Mouse (Mus musculus): ENCODE data around the gene Naxd.
"Not testable (repeated sequence)": the region's sequence is repeated elsewhere in the genome, so short reads cannot be mapped to it uniquely, and the experiment has no call there.

The Naxd gene

DNA sequence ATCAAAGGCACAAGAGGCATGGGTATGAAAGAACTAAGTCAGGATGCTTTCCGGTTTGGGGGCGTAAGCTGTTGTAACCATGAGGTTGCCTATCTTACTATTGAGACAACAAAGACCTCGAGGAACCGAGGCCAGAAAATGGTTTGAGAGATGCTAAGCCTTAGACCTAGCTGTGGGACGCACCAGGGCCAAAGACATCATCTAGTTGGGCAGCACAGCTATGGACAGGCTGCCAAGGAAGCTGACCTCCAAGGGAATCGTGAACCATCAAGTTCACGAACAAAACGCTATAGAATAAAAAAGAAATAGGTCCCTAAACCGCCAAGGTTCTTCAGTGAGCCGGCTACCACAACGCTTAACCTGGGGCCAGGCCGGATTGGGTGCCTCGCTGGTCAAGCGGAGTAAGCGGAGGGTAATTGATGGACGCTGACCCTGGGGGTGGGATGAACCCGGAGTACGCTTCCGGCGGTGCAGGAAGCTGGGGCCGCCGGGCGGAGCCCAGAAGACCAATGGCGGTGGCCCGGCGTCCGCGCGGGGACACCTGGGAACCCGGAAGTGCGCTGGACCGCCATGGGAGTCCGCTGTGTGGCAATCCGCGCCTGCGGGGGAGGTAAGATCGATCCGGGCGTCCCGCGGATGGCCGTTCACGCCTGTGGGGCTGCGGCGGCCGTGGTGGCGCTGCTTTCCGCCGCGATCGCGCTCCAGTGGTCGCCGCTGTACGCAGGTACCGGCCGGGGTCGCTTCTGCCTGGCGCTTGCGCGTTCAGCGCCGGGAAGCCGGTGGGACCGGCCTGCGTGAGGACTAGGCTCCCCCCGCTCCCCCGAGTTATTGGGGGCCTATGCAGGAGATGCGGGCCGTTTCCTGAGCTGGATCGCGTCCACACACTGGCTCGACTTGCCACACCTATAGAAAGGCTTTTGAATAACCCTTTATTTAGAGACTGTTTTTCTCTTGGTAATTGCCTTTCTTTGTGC, at the start of gene Naxd:
TSS of gene Naxd (plus strand) at position 490 of the 974 bp plus-strand sequence.
- peak; percentile 90 for DNase-seq

- DNase-seq: no peak
Measured at GRCm38 (mm10) chr8:11447910-11448570, 49.3 kb upstream of the Naxd start.

- DNase-seq: peak; percentile 58
Measured at GRCm38 (mm10) chr8:11450184-11451113, 46.9 kb upstream of the Naxd start.

GRCm38 (mm10) chr8:11452152-11452551, 45.2 kb upstream of the Naxd start:
- DNase-seq: no peak

DNA sequence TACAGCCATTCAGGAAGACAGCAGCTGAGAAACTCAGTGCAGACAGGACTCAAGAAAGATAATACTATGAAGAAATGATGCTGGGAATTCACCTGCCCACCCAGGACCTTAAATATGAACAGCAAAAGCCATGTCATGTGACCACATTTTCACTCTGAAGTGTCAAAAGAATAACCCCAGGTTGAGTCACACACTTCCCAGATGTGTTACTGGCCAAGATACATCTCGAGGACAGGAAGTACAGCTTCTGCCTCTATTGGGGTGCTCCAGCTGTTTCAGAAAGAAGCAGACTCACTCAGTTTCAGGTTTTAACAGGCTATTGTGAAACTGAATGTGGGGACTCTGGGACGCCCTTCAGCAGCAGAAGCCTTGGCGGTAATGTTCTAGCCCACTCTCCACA, 44.7 kb upstream of the Naxd start:
- no peak for DNase-seq

GRCm38 (mm10) chr8:11452974-11453373, 44.3 kb upstream of the Naxd start:
- DNase-seq: no peak

- no peak for DNase-seq
Measured at GRCm38 (mm10) chr8:11454228-11454627, 43.1 kb upstream of the Naxd start.

DNA sequence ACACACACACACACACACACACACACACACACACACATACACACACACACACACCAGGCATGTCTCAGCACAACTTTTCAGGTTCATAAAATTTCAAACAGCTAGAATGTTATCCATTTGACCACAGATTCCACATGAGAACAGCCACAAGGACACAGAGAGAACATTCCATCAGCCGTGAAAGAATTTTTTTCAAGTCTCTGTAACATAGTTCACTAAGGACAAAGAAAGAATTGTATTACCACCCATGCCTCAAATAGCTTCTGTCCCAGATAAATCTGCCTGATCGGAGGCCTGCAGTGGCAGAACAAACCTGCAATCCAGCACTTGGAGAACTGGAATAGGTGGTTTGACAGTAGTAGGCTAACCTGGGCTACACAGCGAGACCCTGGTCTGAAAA, 40.0 kb upstream of the Naxd start:
- no peak for DNase-seq

- peak; percentile 62 for DNase-seq
Measured at GRCm38 (mm10) chr8:11457981-11458836, 39.1 kb upstream of the Naxd start.

- peak; percentile 83 for DNase-seq
Measured at GRCm38 (mm10) chr8:11459016-11459415, 38.3 kb upstream of the Naxd start.

- DNase-seq: peak; percentile 52
Measured at GRCm38 (mm10) chr8:11460934-11461333, 36.4 kb upstream of the Naxd start.

DNA sequence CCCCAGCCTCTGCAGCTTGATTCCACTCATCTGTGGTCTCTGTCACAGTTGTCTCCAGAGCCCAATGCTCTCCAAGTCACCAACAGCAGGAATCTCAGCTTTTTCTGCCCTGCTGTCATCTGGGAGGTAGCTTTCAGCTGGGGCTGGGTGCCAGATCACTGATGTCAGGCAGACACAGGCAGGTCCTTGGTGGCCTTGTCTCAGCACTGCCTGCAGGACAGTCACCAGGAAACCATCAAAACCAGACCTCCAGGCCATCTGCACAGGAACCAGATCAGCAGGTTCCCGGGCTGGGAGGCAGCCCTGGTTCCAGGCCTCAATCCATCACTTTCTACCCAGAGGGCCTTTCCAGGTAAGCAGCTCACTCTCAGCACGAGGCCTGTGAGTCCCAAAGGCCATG, 35.5 kb upstream of the Naxd start:
- DNase-seq: no peak

GRCm38 (mm10) chr8:11462641-11463040, 34.7 kb upstream of the Naxd start:
- no peak for DNase-seq

DNA sequence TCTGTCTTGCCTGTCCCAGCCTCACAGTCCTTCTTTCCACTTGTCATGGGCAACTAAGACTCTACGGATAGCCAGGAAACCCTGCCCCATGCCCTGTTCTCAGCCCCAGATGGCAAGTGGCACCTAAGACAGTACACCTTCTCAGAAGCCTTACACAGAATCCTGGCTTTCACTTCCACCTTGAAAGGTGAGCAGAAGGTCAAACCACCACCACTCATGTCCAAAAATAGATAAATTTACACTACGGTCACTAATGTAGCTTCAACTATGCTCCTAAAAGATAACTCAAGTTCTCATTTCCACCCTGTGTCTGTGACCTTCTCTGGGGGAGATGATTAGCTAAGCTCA, 33.8 kb upstream of the Naxd start:
- DNase-seq: no peak

DNA sequence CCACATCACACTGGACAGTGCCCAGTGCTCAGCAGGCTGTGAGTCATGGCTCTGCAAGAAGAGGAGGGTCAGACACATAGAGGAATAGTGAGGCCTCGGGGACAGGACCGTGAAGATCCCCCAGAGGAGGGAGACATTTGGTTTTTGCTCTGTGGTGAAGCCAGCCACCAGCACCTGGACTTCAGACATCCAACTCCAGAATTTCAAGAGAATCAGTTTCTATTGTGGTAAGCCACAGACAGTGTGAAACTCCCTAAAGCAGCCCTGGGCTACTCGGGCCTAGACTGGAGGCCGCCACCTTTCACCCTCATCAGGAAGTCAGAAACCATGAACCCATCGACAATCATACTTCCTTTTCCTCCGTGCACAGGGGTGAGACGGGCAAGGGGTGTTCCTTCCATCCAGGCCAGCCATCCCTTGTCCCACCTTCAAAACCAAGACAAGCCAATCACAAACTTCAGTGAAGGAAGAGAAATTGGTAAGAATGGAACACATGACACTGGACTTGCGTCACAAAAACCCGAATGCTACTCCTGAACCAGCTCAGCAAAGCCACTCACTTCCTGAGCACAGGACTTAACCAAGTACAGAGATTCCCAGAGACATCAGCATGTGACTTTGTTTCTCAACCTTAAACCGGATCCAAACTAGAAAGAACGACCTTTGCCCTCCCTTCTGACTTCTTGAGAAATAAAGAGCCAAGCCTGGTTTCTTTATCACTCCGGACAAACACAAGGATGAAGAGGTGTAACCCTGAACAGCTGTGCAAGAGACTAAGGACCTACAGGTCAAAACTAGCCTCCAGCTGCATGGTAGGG, 33.2 kb upstream of the Naxd start:
- peak; percentile 56 for DNase-seq

GRCm38 (mm10) chr8:11464707-11464964, 32.7 kb upstream of the Naxd start:
- no peak for DNase-seq

GRCm38 (mm10) chr8:11465619-11466018, 31.7 kb upstream of the Naxd start:
- DNase-seq: no peak

- DNase-seq: not testable (repeated sequence)
Measured at GRCm38 (mm10) chr8:11466528-11466927, 30.8 kb upstream of the Naxd start.

DNA sequence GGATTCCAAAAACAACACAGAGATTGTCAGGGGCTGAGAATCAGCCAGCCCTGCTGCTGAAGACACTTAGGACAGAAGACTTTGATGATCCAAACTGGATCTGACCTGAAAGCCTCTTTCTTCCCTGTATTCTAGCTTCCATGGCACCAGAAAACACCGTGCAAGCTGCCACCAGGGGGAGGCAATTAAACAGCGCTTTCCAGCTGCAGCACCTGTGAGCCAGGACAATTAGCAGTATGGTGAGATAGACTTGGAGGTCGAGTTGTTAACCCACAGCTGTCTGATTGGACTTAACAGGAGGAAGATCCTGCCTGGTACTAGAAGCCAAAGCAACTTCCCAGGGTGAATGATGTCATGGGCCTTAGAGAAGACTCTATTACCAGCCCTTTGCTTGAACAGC, 28.2 kb upstream of the Naxd start:
- peak; percentile 75 for DNase-seq

DNA sequence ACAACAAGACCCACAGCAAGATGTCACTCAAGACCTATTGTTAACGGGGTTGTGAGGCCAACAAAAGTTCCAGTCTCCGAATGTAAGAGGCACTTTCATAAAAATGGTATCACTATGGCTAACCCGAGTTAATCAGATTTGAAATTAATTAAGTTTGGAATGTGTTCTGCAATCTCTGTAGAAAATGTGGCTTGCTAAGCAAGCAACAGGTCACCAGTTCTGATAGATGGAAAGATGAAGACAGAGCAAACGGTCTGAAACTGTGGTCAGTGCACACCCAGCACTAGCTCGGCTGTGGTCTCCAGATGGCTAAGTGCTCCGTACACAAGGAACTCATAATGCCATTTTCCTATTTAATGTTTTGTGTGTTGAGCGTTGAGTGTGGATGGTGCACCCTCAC, 26.6 kb upstream of the Naxd start:
- no peak for DNase-seq

GRCm38 (mm10) chr8:11471309-11471708, 26.0 kb upstream of the Naxd start:
- peak; percentile 90 for DNase-seq
